Mouse (Mus musculus): ENCODE measurements around the gene Chadl. TPM values are rescaled to one million over a fixed set of nuclear protein-coding genes. Genes with fewer than 3 reads are reported as not detected.

The Chadl gene
- polyA plus RNA-seq, 1 experiment from 2014 or later, result 0.52 TPM

DNA sequence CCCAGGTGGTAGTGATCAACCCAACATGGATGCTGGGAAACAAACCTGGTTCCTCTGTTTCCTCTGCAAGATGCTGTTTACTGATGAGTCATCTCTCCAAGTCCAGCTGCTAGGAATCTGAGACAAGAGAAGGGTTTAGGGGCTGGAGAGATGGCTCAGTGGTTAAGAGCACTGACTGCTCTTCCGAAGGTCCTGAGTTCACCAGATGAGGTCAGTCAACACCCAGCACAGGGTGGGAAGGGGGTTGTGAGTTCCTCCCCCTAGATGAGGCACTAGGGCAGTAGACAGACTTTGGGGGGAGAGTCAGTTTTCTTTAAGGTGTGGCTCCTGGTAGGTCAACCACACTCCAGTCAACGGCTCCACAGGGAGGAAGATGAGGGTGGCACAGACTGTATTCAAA is 35.4 kb downstream of the Chadl start:
- no peak for ATAC-seq (ENCODE audit: low read depth)
- no peaks in the 10 kb centered on the region for H3K27me3 ChIP-seq (ENCODE audit: control insufficient read depth, insufficient read depth, low read depth, low read length)
- no peaks in the 10 kb centered on the region for H3K36me3 ChIP-seq (ENCODE audit: control insufficient read depth, insufficient read depth)
- peaks cover 5% of the 10 kb centered on the region for H3K4me1 ChIP-seq (ENCODE audit: control insufficient read depth, low read depth, low read length)
- no peak overlapping the region for H3K4me3 ChIP-seq (ENCODE audit: low read depth, low read length)
- no peak overlapping the region for H3K9ac ChIP-seq (ENCODE audit: low read depth, low read length)
- H3K27ac ChIP-seq (ENCODE audit: low read length), result no peak overlapping the region
- 74% methylated on average over 2 of the region's 2 CpGs for WGBS (ENCODE audit: insufficient replicate concordance)
- H3K4me2 ChIP-seq (ENCODE audit: low read depth, low read length), result no peak overlapping the region
- H3K9me3 ChIP-seq (replicated peaks; ENCODE audit: control insufficient read depth, low read length), result no peaks in the 10 kb centered on the region

DNA sequence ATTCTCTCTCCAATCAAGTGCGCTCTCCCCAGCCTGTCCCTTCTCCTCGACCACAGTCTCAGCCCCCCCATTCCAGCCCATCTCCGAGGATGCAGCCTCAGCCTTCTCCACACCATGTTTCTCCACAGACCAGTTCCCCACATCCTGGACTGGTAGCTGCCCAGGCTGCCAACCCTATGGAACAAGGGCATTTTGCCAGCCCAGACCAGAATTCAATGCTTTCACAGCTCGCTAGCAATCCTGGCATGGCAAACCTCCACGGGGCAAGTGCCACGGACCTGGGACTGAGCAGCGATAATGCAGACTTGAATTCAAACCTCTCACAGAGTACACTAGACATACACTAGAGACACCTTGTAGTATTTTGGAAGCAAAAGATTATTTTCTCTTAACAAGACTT is 46.5 kb downstream of the Chadl start:
- Histone ChIP-seq H3K27ac (ENCODE audit: low read length) (no peak overlapping the region), H3K36me3 (ENCODE audit: control insufficient read depth, insufficient read depth) (peaks cover 43% of the 10 kb centered on the region), H3K27me3 (ENCODE audit: control insufficient read depth, insufficient read depth, low read depth, low read length) (no peaks in the 10 kb centered on the region), H3K4me2 (ENCODE audit: low read depth, low read length) (no peak overlapping the region), H3K4me3 (ENCODE audit: low read depth, low read length) (no peak overlapping the region), H3K9ac (ENCODE audit: low read depth, low read length) (no peak overlapping the region), H3K9me3 (replicated peaks; ENCODE audit: control insufficient read depth, low read length) (no peaks in the 10 kb centered on the region), H3K4me1 (ENCODE audit: control insufficient read depth, low read depth, low read length) (no peaks in the 10 kb centered on the region)
- WGBS (ENCODE audit: insufficient replicate concordance), result 91% methylated on average over 7 of the region's 7 CpGs
- ATAC-seq (ENCODE audit: low read depth), result no peak

GRCm38 (mm10) chr15:81649516-81650455 is 47.3 kb downstream of the Chadl start:
- Histone ChIP-seq H3K27me3 (ENCODE audit: control insufficient read depth, insufficient read depth, low read depth, low read length) (no peaks in the 10 kb centered on the region), H3K9ac (ENCODE audit: low read depth, low read length) (no peak overlapping the region), H3K4me1 (ENCODE audit: control insufficient read depth, low read depth, low read length) (no peaks in the 10 kb centered on the region), H3K36me3 (ENCODE audit: control insufficient read depth, insufficient read depth) (peaks cover 49% of the 10 kb centered on the region), H3K9me3 (replicated peaks; ENCODE audit: control insufficient read depth, low read length) (no peaks in the 10 kb centered on the region), H3K4me3 (ENCODE audit: low read depth, low read length) (no peak overlapping the region), H3K27ac (ENCODE audit: low read length) (no peak overlapping the region), H3K4me2 (ENCODE audit: low read depth, low read length) (no peak overlapping the region)
- ATAC-seq (ENCODE audit: low read depth), result no peak
- 90% methylated on average over 8 of the region's 8 CpGs for WGBS (ENCODE audit: insufficient replicate concordance)

Other genes starting within 250 kb of the Chadl start
- 189 and 239 TPM in 2 replicates for gene Rbx1, start 231.0 kb downstream of the Chadl start, polyA plus RNA-seq (2015; fragmentation: Nextera tagmentation; extraction: Ambion mirVana)
- gene Ep300, start 111.9 kb downstream of the Chadl start, polyA plus RNA-seq (2015; fragmentation: Nextera tagmentation; extraction: Ambion mirVana), result 5.8 and 7.3 TPM in 2 replicates
- gene L3mbtl2, start 33.4 kb downstream of the Chadl start, polyA plus RNA-seq (2015; fragmentation: Nextera tagmentation; extraction: Ambion mirVana), result 11.5 and 12.5 TPM in 2 replicates
- gene Zc3h7b, start 47.8 kb upstream of the Chadl start, polyA plus RNA-seq (2015; fragmentation: Nextera tagmentation; extraction: Ambion mirVana), result 4.1 and 4.6 TPM in 2 replicates
- 63.6 and 67.3 TPM in 2 replicates for gene Rangap1, start 48.2 kb upstream of the Chadl start, polyA plus RNA-seq (2015; fragmentation: Nextera tagmentation; extraction: Ambion mirVana)
- 6.3 and 9.2 TPM in 2 replicates for gene Tef, start 105.1 kb upstream of the Chadl start, polyA plus RNA-seq (2015; fragmentation: Nextera tagmentation; extraction: Ambion mirVana)
- gene Tob2, start 161.5 kb upstream of the Chadl start, polyA plus RNA-seq (2015; fragmentation: Nextera tagmentation; extraction: Ambion mirVana), result 11.7 and 14.9 TPM in 2 replicates
- gene Phf5a, start 174.6 kb upstream of the Chadl start, polyA plus RNA-seq (2015; fragmentation: Nextera tagmentation; extraction: Ambion mirVana), result 72.6 and 79.6 TPM in 2 replicates
- gene Aco2, start 175.0 kb upstream of the Chadl start, polyA plus RNA-seq (2015; fragmentation: Nextera tagmentation; extraction: Ambion mirVana), result 109 and 114 TPM in 2 replicates
- 53.2 and 55.3 TPM in 2 replicates for gene Polr3h, start 229.0 kb upstream of the Chadl start, polyA plus RNA-seq (2015; fragmentation: Nextera tagmentation; extraction: Ambion mirVana)
- gene Csdc2, start 239.5 kb upstream of the Chadl start, polyA plus RNA-seq (2015; fragmentation: Nextera tagmentation; extraction: Ambion mirVana), result 0.83 and 1.3 TPM in 2 replicates